Mouse (Mus musculus): Measurements from ENCODE around the gene Sorcs2. TPM values are rescaled to one million over a fixed set of nuclear protein-coding genes. Genes with fewer than 3 reads are reported as not detected.

Gene Sorcs2
- polyA plus RNA-seq, 1 experiment from 2014 or later: 16.9 TPM

DNA sequence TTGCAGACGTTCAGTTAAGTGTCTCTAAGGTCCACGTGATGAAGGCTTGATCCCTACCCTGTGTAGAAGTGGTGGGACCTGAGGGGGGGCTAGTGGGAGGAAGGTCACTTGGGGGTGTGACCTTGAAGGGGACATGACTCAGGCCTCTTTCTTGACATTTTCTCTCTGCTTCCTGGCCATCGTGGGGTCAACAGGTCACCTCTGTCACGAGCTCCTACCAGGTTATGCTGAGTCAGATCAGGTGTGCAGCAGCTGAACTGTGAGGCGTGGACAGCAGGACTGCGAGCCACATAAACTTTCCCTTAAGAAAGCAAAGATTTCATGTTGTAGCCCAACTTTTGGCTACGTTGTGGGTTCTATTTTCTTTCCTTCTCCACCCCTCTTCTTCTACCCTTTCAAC, 307.9 kb downstream of the Sorcs2 start:
- no peak for ATAC-seq (ENCODE audit: insufficient number of reproducible peaks, insufficient read depth, low FRiP score, low TSS enrichment, low read depth)
- Histone ChIP-seq H3K36me3 (no peaks in the 10 kb centered on the region), H3K9ac (replicated peaks) (no peak overlapping the region), H3K9me3 (no peaks in the 10 kb centered on the region), H3K4me3 (replicated peaks) (no peak overlapping the region), H3K4me1 (replicated peaks) (peaks cover 8% of the 10 kb centered on the region; the same call in 1 of the 2 replicates), H3K4me2 (no peak overlapping the region), H3K27ac (no peak overlapping the region), H3K27me3 (no peaks in the 10 kb centered on the region)
- WGBS: 77% methylated on average over 7 of the region's 7 CpGs

DNA sequence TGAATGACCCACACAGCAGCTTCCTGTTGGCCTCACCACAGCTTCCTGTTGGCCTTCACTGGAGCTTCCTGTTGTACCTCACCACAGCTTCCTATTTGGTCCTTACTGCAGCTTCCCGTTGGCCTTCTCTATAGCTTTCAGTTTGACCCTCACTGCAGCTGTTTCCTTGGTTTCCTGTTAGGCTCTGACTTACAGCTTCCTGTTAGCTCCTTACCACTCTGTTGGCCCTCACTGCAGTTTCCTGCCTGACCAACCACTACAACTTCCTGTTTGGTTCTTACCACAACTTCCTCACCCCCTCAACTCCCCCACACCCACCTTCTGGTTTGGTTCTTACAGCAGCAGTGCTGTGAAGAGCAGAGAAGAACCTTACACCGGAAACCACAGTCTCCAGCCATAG, 308.7 kb downstream of the Sorcs2 start:
- no peak for ATAC-seq (ENCODE audit: insufficient number of reproducible peaks, insufficient read depth, low FRiP score, low TSS enrichment, low read depth)
- H3K4me3 ChIP-seq (replicated peaks): no peak overlapping the region
- H3K4me2 ChIP-seq: no peak overlapping the region
- WGBS: 80% methylated on average over 2 of the region's 2 CpGs
- no peak overlapping the region for H3K9ac ChIP-seq (replicated peaks)
- H3K4me1 ChIP-seq (replicated peaks): peaks cover 8% of the 10 kb centered on the region; the same call in 1 of the 2 replicates
- no peaks in the 10 kb centered on the region for H3K36me3 ChIP-seq
- no peaks in the 10 kb centered on the region for H3K9me3 ChIP-seq
- H3K27ac ChIP-seq: no peak overlapping the region
- no peaks in the 10 kb centered on the region for H3K27me3 ChIP-seq

DNA sequence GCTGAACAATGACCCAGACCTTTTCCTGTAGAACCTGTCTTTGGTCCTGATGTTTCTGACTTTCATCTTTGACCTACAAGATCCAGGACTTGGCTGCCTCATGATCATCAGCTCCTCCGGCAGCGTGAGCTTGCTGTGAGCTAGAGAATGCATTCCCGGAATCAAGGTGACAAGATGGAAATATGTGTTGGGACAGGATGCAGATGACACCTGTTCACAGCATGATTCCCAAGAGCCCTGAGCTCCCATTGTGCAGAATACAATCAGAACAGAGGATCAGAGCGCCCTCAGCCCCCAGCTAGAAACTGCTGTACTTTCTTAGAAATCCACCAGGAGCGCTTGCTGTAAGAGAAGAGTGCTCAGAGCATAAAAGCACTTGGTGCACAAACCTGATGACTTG, 311.0 kb downstream of the Sorcs2 start:
- ATAC-seq (ENCODE audit: insufficient number of reproducible peaks, insufficient read depth, low FRiP score, low TSS enrichment, low read depth): no peak
- Histone ChIP-seq H3K4me3 (replicated peaks) (no peak overlapping the region), H3K9ac (replicated peaks) (no peak overlapping the region), H3K27me3 (no peaks in the 10 kb centered on the region), H3K4me2 (no peak overlapping the region), H3K9me3 (no peaks in the 10 kb centered on the region), H3K4me1 (replicated peaks) (peaks cover 12% of the 10 kb centered on the region), H3K36me3 (no peaks in the 10 kb centered on the region), H3K27ac (no peak overlapping the region)
- WGBS: 84% methylated on average over 5 of the region's 5 CpGs

DNA sequence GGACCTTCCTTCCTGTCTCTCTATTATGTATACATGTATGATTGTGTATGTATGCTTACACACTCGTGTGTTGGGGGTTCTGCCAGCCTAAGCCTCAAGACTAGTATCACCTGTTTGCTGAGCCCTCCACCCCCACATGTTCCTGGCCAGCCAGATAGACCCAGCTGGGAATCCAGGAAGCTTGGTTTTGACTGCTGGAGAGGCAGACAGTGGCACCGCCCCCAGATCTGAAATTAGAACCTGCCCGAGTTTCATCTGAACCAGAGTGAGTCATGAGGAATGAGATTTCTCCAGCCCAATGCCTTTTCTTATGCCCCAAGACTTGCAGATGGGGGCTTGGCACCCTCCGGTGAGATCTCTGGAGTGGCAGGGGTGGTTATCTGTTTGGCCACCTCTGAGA, 312.3 kb downstream of the Sorcs2 start:
- WGBS: 72% methylated on average over 4 of the region's 4 CpGs
- H3K9me3 ChIP-seq: no peaks in the 10 kb centered on the region
- H3K9ac ChIP-seq (replicated peaks): no peak overlapping the region
- H3K4me1 ChIP-seq (replicated peaks): peaks cover 12% of the 10 kb centered on the region
- H3K4me2 ChIP-seq: no peak overlapping the region
- H3K27me3 ChIP-seq: no peaks in the 10 kb centered on the region
- no peak for ATAC-seq (ENCODE audit: insufficient number of reproducible peaks, insufficient read depth, low FRiP score, low TSS enrichment, low read depth)
- H3K4me3 ChIP-seq (replicated peaks): no peak overlapping the region
- H3K27ac ChIP-seq: no peak overlapping the region
- no peaks in the 10 kb centered on the region for H3K36me3 ChIP-seq

DNA sequence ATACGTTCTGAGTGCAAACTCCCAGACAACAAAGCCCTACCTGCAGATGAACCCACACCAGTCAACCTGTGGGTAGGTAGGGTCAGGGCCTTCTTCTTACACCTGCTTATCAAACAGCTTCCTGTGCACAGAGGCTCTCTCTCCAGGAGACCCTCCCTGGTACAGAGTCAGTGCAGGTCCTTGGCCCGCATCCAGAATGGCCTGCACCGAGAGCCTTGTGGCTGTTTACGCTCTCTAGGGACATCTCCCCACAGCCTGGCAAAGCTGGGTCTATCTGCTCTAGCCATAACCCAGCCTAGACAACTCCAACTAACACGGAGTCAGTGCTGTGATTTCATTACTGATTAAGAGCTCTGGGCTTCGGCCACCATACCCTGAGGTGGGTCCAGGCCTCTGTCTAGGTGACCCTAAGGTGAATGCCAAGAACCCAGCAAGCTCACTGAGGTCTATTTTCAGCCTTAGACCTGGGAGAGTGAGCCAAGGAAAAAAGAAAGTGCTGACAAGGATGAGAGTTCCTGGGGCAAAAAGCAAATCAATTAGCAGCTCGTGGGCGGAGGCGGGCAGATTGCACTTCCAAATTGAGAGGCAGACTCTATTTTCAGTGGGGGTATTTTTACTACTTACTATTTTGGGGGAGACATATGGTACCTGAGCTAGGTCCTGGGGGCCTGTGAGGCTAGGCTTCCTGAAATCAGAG, 313.9 kb downstream of the Sorcs2 start:
- no peak for ATAC-seq (ENCODE audit: insufficient number of reproducible peaks, insufficient read depth, low FRiP score, low TSS enrichment, low read depth)
- Histone ChIP-seq H3K9ac (replicated peaks) (no peak overlapping the region), H3K36me3 (no peaks in the 10 kb centered on the region), H3K9me3 (no peaks in the 10 kb centered on the region), H3K27me3 (no peaks in the 10 kb centered on the region), H3K4me2 (no peak overlapping the region), H3K4me3 (replicated peaks) (no peak overlapping the region), H3K27ac (no peak overlapping the region), H3K4me1 (replicated peaks) (peaks cover 8% of the 10 kb centered on the region)
- WGBS: 86% methylated on average over 9 of the region's 9 CpGs

DNA sequence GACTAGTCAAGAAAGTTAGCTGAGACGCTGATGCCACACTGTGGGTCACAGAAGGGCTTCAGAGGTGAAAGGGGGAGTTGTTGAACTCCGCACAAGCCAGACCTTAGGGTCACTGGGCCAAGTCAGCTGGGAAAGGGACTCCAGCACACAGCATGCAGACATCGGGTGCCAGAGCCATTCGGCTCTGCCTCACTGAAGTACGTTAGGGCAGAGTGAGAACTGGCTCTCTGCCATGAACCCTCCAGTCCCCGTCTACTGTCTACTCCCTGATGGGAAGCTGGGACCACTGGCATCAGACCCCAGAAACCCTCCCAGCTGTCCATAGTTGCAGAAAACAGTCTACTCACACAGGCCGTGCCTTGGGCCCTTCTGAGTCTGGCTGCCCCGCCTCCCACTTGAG, 316.9 kb downstream of the Sorcs2 start:
- Histone ChIP-seq H3K9me3 (no peaks in the 10 kb centered on the region), H3K4me2 (no peak overlapping the region), H3K4me1 (replicated peaks) (peaks cover 8% of the 10 kb centered on the region), H3K4me3 (replicated peaks) (no peak overlapping the region), H3K27me3 (no peaks in the 10 kb centered on the region), H3K36me3 (no peaks in the 10 kb centered on the region), H3K27ac (no peak overlapping the region), H3K9ac (replicated peaks) (no peak overlapping the region)
- 80% methylated on average over 8 of the region's 8 CpGs for WGBS
- no peak for ATAC-seq (ENCODE audit: insufficient number of reproducible peaks, insufficient read depth, low FRiP score, low TSS enrichment, low read depth)

DNA sequence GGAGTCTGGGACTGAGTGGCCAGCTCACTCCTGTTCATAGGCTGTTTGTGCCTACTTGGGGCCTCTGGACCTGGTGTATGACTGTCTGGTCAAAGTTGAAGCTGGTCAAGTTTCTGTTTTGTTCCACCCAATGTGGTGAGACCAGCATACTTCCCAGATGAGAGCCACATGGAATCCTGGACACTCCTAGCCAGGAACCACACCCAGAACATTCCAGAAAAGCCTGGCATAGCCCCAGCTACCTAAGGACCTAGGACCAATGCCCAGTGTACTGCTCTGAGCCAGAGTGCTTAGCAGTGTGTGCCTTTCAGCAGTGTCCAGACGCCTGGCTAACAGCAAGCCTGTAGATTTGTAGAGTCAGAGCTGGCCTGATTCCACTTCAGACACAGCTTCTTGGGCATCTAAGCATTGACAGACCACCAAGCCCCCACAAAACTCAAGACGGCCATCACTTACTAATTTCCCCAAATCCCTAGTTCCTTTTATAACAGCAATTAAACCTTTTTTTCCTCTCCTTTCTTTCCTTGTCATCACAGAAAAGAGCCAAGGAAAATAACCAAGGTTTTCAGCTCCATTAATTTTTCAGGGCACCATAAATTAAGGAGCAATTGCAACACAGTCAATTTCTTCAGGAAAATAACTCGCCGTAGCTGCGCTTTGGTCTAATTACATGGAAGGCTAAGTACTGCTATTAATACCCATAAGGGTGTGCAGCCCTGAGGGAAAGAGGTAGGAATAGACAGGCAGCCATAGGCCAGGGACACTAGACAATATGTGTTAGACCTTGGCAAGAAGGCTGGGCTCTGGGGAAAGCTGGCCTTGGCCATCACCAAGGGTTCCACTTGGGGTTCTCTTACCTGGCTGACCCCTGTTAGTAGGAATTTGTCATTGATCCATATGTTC, 322.5 kb downstream of the Sorcs2 start:
- no peaks in the 10 kb centered on the region for H3K36me3 ChIP-seq
- H3K4me1 ChIP-seq (replicated peaks): peaks cover 7% of the 10 kb centered on the region
- H3K4me3 ChIP-seq (replicated peaks): no peak overlapping the region
- H3K9me3 ChIP-seq: 0 out of 2 replicates have a peak, but pooled peaks cover 4% of the 10 kb centered on the region
- no peak overlapping the region for H3K9ac ChIP-seq (replicated peaks)
- no peak overlapping the region for H3K27ac ChIP-seq
- WGBS: 62% methylated on average over 5 of the region's 5 CpGs
- no peak overlapping the region for H3K4me2 ChIP-seq
- H3K27me3 ChIP-seq: no peaks in the 10 kb centered on the region
- ATAC-seq (ENCODE audit: insufficient number of reproducible peaks, insufficient read depth, low FRiP score, low TSS enrichment, low read depth): no peak

DNA sequence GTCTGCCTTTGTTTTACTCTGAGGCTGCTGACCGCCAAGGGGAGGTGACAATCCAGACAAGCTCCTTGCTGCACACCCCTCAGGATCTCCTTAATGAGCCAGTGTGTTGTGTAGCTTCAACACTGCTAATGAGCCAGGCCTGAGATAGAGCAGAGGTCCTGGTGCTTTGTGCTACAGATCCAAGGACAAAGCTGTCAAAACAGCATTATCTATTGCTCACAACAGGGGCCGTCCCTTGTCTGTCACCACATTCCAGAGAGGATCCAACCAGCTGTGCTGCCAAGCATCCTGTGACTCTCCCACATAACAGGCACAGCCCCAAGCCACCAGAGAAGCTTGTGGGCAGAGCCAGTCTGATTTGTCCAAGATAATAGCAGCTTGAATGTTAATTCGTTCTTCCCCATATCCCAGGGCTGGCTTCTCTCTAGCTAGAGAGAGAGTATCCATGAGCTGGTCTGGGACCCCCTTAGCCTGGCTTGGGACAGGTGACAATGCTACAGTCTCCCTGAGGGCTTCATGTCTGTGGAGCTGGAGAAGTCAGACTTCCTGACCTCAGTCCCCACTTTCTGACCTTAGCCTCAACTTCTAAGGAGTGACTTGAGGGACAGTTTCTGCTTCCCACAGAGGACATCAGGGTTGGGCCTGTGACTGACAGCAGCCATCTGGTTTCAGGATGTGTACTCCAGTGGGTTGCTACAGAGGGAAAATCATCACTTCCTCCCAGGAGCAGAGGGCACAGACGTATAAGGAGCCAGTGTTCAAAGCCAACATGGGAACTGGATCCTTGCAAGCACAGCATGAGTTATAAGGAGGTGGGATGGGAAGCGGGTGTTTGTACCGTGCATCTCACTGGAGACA, 328.2 kb downstream of the Sorcs2 start:
- no peak overlapping the region for H3K4me3 ChIP-seq (replicated peaks)
- WGBS: 57% methylated on average over 6 of the region's 6 CpGs
- H3K4me2 ChIP-seq: no peak overlapping the region
- 0 out of 2 replicates have a peak, but pooled peaks have one; percentile 47 for ATAC-seq (ENCODE audit: insufficient number of reproducible peaks, insufficient read depth, low FRiP score, low TSS enrichment, low read depth)
- H3K36me3 ChIP-seq: 0 out of 2 replicates have a peak, but pooled peaks cover under 1% of the 10 kb centered on the region
- no peak overlapping the region for H3K9ac ChIP-seq (replicated peaks)
- peaks cover 25% of the 10 kb centered on the region for H3K4me1 ChIP-seq (replicated peaks)
- H3K9me3 ChIP-seq: 0 out of 2 replicates have a peak, but pooled peaks cover 4% of the 10 kb centered on the region
- no peak overlapping the region for H3K27ac ChIP-seq
- no peaks in the 10 kb centered on the region; the same call in none of the 2 replicates for H3K27me3 ChIP-seq

DNA sequence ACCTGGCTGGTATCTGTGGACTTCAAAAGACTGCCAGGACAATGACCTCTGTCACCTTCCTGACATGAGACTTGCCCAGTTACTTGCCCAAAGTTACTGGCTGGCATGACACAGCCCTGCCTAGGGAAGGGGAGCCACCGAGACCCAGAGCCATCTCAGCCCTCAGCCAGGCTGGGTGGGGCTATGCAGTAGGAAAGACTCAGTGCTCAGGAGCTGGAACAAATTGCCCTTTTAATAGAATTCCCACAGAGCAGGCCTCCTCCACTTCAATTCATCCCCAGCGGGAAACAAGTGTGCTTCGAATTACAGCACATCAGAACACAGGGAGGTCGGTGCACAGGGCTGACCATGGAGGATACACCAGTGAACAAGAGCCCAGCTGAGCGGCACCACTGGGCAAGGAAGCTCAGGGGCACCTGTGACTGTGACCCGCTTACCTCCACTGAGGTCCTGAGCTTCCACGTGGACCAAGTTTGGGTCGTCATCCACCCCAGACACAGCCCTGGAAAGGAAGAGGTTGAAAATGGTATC, 330.2 kb downstream of the Sorcs2 start:
- no peak for ATAC-seq (ENCODE audit: insufficient number of reproducible peaks, insufficient read depth, low FRiP score, low TSS enrichment, low read depth)
- WGBS: 38% methylated on average over 8 of the region's 8 CpGs

DNA sequence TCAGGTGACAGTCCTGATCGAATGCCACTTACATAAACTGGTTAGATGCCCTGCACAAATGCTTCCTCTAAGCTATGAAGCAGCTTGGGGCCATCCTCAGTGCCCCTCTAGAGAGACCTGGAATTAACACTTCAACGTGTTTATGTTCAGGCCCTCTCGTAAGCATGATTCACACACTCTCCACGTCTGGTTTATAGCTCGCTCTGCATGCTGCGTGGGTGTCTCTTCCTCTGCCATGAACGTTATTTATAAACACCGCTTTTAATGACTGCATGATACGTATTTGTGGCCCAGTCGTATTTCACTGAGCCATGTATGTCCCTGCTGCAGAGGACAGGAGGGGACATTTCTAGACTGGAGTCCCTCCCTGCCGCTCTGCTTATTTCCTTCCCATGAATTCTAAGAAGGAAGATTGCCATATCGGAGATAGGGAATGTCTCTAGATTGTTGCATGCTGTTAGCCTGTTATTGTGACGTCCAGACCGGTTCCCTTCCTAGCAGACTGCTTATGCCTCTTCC, 340.1 kb downstream of the Sorcs2 start:
- ATAC-seq (ENCODE audit: insufficient number of reproducible peaks, insufficient read depth, low FRiP score, low TSS enrichment, low read depth): no peak
- Histone ChIP-seq H3K36me3 (peaks cover 15% of the 10 kb centered on the region; the same call in 1 of the 2 replicates), H3K4me2 (no peak overlapping the region), H3K27ac (no peak overlapping the region), H3K9ac (replicated peaks) (no peak overlapping the region), H3K9me3 (no peaks in the 10 kb centered on the region; the same call in 1 of the 2 replicates), H3K4me1 (replicated peaks) (no peaks in the 10 kb centered on the region), H3K4me3 (replicated peaks) (no peak overlapping the region), H3K27me3 (peaks cover 14% of the 10 kb centered on the region)
- WGBS: 67% methylated on average over 14 of the region's 14 CpGs

More for the DNA sequence above, 330.2 kb downstream of the Sorcs2 start:
- H3K27me3 ChIP-seq: no peaks in the 10 kb centered on the region; the same call in none of the 2 replicates
- H3K4me2 ChIP-seq: no peak overlapping the region
- H3K9ac ChIP-seq (replicated peaks): no peak overlapping the region
- no peaks in the 10 kb centered on the region for H3K9me3 ChIP-seq
- 0 out of 2 replicates have a peak, but pooled peaks cover 3% of the 10 kb centered on the region for H3K36me3 ChIP-seq
- H3K4me3 ChIP-seq (replicated peaks): no peak overlapping the region
- H3K27ac ChIP-seq: no peak overlapping the region
- H3K4me1 ChIP-seq (replicated peaks): peaks cover 25% of the 10 kb centered on the region
